In the genomic region with DNA sequence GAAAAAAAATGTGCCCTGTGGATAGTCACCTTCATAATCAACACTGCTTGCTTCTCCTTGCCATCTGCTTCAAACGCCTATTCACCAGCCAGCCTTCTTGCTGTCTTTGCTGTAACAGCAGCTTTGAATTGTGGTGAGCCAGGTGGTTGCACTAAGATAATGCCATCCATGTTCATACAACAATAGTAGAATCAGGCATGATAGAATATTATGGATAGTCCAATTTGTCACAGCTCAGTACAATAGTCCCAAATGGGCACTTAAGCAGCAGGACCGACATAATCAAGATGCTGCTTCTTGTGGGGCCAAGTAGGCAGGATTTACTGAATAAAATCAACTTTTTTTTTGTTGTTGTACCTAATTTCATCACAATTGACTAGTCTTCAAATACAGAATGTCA, we compare ENCODE assay signal across 16 mouse cellular contexts.
"Had no signal": no experiment of that assay in that cellular context is flagged by ENCODE, and none has a peak within 500 bp of the region (broad histone marks: within the 10 kb centered on the region; RNA-seq: fewer than 3 reads in every experiment).

No protein-coding gene starts in this region.

- H3K4me3 ChIP-seq: limb, embryonic 12.5 days; liver, embryonic 13.5 days; lung, embryonic 15.5 days; midbrain, embryonic 12.5 days; myocyte; neural tube, embryonic 12.5 days had no signal

- H3K4me2 ChIP-seq: limb, embryonic 12.5 days; liver, embryonic 13.5 days; lung, embryonic 15.5 days; midbrain, embryonic 12.5 days; neural tube, embryonic 12.5 days had no signal

- DNase-seq: kidney, adult 8-10 months; kidney, postnatal 25 days; liver; liver, embryonic 13.5 days; liver, postnatal 0 days; lung, postnatal 14 days; right cerebral cortex, adult 18-20 months; spleen, adult 18-20 months; thymus, adult 2 months; thymus, postnatal 36 days had no signal

- H3K27me3 ChIP-seq: limb, embryonic 12.5 days; liver, embryonic 13.5 days; lung, embryonic 15.5 days; midbrain, embryonic 12.5 days; neural tube, embryonic 12.5 days had no signal

- H3K36me3 ChIP-seq: limb, embryonic 12.5 days; liver, embryonic 13.5 days; lung, embryonic 15.5 days; midbrain, embryonic 12.5 days; neural tube, embryonic 12.5 days had no signal

- H3K9ac ChIP-seq: limb, embryonic 12.5 days; liver, embryonic 13.5 days; liver, postnatal 0 days; lung, embryonic 15.5 days; midbrain, embryonic 12.5 days; neural tube, embryonic 12.5 days had no signal

- H3K9me3 ChIP-seq: limb, embryonic 12.5 days; liver, embryonic 13.5 days; lung, embryonic 15.5 days; midbrain, embryonic 12.5 days; neural tube, embryonic 12.5 days had no signal

- H3K27ac ChIP-seq: limb, embryonic 12.5 days; liver, embryonic 13.5 days; lung, embryonic 15.5 days; midbrain, embryonic 12.5 days; neural tube, embryonic 12.5 days had no signal

- ATAC-seq: intestine, postnatal 0 days; liver, postnatal 0 days had no signal

- H3K4me1 ChIP-seq: limb, embryonic 12.5 days; liver, embryonic 13.5 days; lung, embryonic 15.5 days; midbrain, embryonic 12.5 days; neural tube, embryonic 12.5 days had no signal
